Mouse (Mus musculus) spleen, adult 2 months (tissue): ENCODE data around the gene Snf8. TPM values are rescaled to one million over a fixed set of nuclear protein-coding genes. Genes with fewer than 3 reads are reported as not detected.

ENCODE experiments used
- DNase-seq, 2 experiments: peaks; one replicate each; pipeline versions ENCODE4 v3.0.0 to v3.0.0-alpha.2; 2012 to 2021; ENCODE audit warnings: low spot score in 2 of 2, low read depth in 1 of 2
- H3K27ac ChIP-seq: fragments of 200-500 bp; 2 replicates; pipeline ENCODE4 v1.5.1; 2012; ENCODE audit warnings: low read length, inconsistent platforms; ENCODE audit not compliant: insufficient read depth
- H3K27me3 ChIP-seq: fragments of 200-500 bp; 2 replicates; pipeline ENCODE4 v1.6.1; 2012; ENCODE audit warnings: mild to moderate bottlenecking, moderate library complexity, low read length, inconsistent platforms; ENCODE audit not compliant: control insufficient read depth, insufficient read depth
- H3K36me3 ChIP-seq: fragments of 200-500 bp; 2 replicates; pipeline ENCODE4 v1.6.1; 2012; ENCODE audit warnings: mild to moderate bottlenecking, low read length, inconsistent platforms; ENCODE audit not compliant: control insufficient read depth, insufficient read depth
- H3K4me1 ChIP-seq: fragments of 200-500 bp; 2 replicates; pipeline ENCODE4 v1.6.1; 2011; ENCODE audit warnings: inconsistent platforms; ENCODE audit not compliant: control insufficient read depth, insufficient read depth, insufficient read length
- H3K4me3 ChIP-seq: fragments of 200-500 bp; 2 replicates; pipeline ENCODE4 v1.5.1; 2011; ENCODE audit warnings: mild to moderate bottlenecking, inconsistent platforms; ENCODE audit not compliant: insufficient read depth, insufficient read length; ENCODE audit errors: extremely low read depth
- CTCF ChIP-seq: fragments of 200-500 bp; IDR thresholded peaks from 2 replicates; pipeline ENCODE4 v1.5.1; 2011; ENCODE audit warnings: mild to moderate bottlenecking, inconsistent platforms; ENCODE audit not compliant: insufficient read depth, insufficient read length, insufficient replicate concordance; ENCODE audit errors: extremely low read depth
- POLR2A ChIP-seq: fragments of 200-500 bp; IDR thresholded peaks from 2 replicates; pipeline ENCODE4 v1.6.1; 2011; ENCODE audit warnings: low read depth, low read length, inconsistent platforms
- WGBS: fragments of 180-500 bp; shearing (Covaris S2); methylation state at CpG from one replicate; pipeline ENCODE4 v1.1.7; 2018; 5-methylcytosine and 5-hydroxymethylcytosine counted together
- polyA plus RNA-seq: library from polyadenylated mRNA; depleted of rRNA; stranded (reverse); fragments of >200 nt; gene quantifications from 2 replicates; pipeline ENCODE4 v1.2.3, GENCODE M21; 2012

The Snf8 gene
- polyA plus RNA-seq, 1 experiment, result 15.6 TPM

GRCm38 (mm10) chr11:96006852-96007515 is 27.7 kb upstream of the Snf8 start:
- Histone ChIP-seq H3K27me3 (peaks cover 46% of the 10 kb centered on the region), H3K27ac (no peak overlapping the region), H3K4me1 (peaks cover 15% of the 10 kb centered on the region), H3K4me3 (no peak overlapping the region; the same call in 1 of the 2 replicates), H3K36me3 (no peaks in the 10 kb centered on the region)
- peak in 1 of 2 experiments; percentile 7 for DNase-seq
- 4% methylated on average over 67 of the region's 67 CpGs for WGBS
- TF ChIP-seq POLR2A (no peak), CTCF (no peak)

- TF ChIP-seq CTCF, result no peak
- TF ChIP-seq POLR2A, result no peak
- Histone ChIP-seq H3K4me1 (peaks cover 15% of the 10 kb centered on the region), H3K27ac (no peak overlapping the region), H3K27me3 (peaks cover 46% of the 10 kb centered on the region), H3K4me3 (no peak overlapping the region), H3K36me3 (no peaks in the 10 kb centered on the region)
- WGBS, result 3% methylated on average over 33 of the region's 33 CpGs
- DNase-seq, result no peak
Observed at GRCm38 (mm10) chr11:96007516-96008235, 27.0 kb upstream of the Snf8 start.

GRCm38 (mm10) chr11:96008827-96009226 is 25.9 kb upstream of the Snf8 start:
- peaks cover 45% of the 10 kb centered on the region for H3K27me3 ChIP-seq
- no peak for DNase-seq
- TF ChIP-seq CTCF (no peak), POLR2A (no peak)
- no peak overlapping the region for H3K4me3 ChIP-seq
- H3K4me1 ChIP-seq, result peaks cover 15% of the 10 kb centered on the region
- WGBS, result 8% methylated on average over 1 of the region's 1 CpGs
- H3K36me3 ChIP-seq, result no peaks in the 10 kb centered on the region
- no peak overlapping the region for H3K27ac ChIP-seq

GRCm38 (mm10) chr11:96011982-96012381 is 22.7 kb upstream of the Snf8 start:
- H3K36me3 ChIP-seq, result no peaks in the 10 kb centered on the region
- no peak overlapping the region for H3K4me3 ChIP-seq
- H3K4me1 ChIP-seq, result peaks cover 5% of the 10 kb centered on the region
- no peak overlapping the region for H3K27ac ChIP-seq
- TF ChIP-seq POLR2A (no peak), CTCF (no peak)
- whole genome bisulfite sequencing, result 23% methylated on average over 6 of the region's 8 CpGs
- no peak for DNase-seq
- peaks cover 18% of the 10 kb centered on the region for H3K27me3 ChIP-seq

- Histone ChIP-seq H3K4me1 (no peaks in the 10 kb centered on the region), H3K27me3 (peaks cover 5% of the 10 kb centered on the region), H3K27ac (no peak overlapping the region), H3K36me3 (no peaks in the 10 kb centered on the region), H3K4me3 (no peak overlapping the region)
- TF ChIP-seq CTCF (no peak), POLR2A (no peak)
- DNase-seq, result no peak
- WGBS, result 57% methylated on average over 5 of the region's 5 CpGs
Observed at GRCm38 (mm10) chr11:96015421-96015820, 19.3 kb upstream of the Snf8 start.

- WGBS, result 60% methylated on average over 9 of the region's 9 CpGs
- Histone ChIP-seq H3K27ac (no peak overlapping the region), H3K4me3 (no peak overlapping the region), H3K27me3 (peaks cover 2% of the 10 kb centered on the region; the same call in 1 of the 2 replicates), H3K36me3 (no peaks in the 10 kb centered on the region), H3K4me1 (no peaks in the 10 kb centered on the region)
- no peak for DNase-seq
- TF ChIP-seq CTCF (no peak), POLR2A (no peak)
Observed at GRCm38 (mm10) chr11:96017941-96018351, 16.7 kb upstream of the Snf8 start.

GRCm38 (mm10) chr11:96020622-96021021 is 14.1 kb upstream of the Snf8 start:
- no peak for TF ChIP-seq CTCF
- TF ChIP-seq POLR2A, result no peak
- WGBS, result 63% methylated on average over 4 of the region's 4 CpGs

More at GRCm38 (mm10) chr11:96020622-96021021, 14.1 kb upstream of the Snf8 start:
- Histone ChIP-seq H3K4me3 (no peak overlapping the region), H3K4me1 (no peaks in the 10 kb centered on the region), H3K36me3 (no peaks in the 10 kb centered on the region), H3K27ac (no peak overlapping the region), H3K27me3 (peaks cover 2% of the 10 kb centered on the region; the same call in 1 of the 2 replicates)
- no peak for DNase-seq
